Mouse (Mus musculus) heart, adult 2 months (tissue): ENCODE measurements around the gene Evi2b.

Source experiments
- CTCF ChIP-seq: fragments of 200-600 bp; IDR thresholded peaks from 2 replicates; pipeline ENCODE4 v1.8.1; 2022; ENCODE audit warnings: antibody characterized with exemption, mild to moderate bottlenecking, moderate library complexity
- EP300 ChIP-seq: fragments of 200-500 bp; IDR thresholded peaks from 2 replicates; pipeline ENCODE4 v1.6.1; 2011; ENCODE audit warnings: low read depth, low read length, control low read depth; ENCODE audit not compliant: insufficient read depth
- POLR2A ChIP-seq: fragments of 200-500 bp; IDR thresholded peaks from 2 replicates; pipeline ENCODE4 v1.6.1; 2011; ENCODE audit warnings: mild to moderate bottlenecking, low read depth, low read length, control low read depth; ENCODE audit not compliant: insufficient read depth

DNA sequence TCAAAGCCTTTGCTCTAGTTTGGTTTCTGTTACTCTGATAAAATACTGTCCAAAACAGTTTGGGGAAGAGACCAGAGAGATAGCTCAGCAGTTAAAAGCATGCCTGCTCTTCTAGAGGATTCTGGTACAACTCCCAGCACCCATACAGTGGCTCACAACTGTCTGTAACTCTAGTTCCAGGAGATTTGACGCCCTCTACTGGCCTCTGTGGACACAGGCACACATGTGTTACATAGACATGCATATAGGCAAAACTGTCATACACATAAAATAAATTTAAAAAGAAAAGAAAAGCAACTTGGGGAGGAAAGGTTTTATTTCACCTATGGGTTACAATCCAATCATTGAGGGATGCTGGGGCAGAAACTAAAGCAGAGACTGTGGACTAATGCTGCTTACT lies 43.4 kb upstream of the Evi2b start:
- TF ChIP-seq CTCF (no peak), POLR2A (no peak), EP300 (no peak)
